Mouse (Mus musculus) activated CD4-positive, CD25-positive, alpha-beta regulatory T cell (primary cell): ENCODE results near the gene 4930548H24Rik. TPM values are rescaled to one million over a fixed set of nuclear protein-coding genes. Genes with fewer than 3 reads are reported as not detected.

ENCODE experiments used
- polyA plus RNA-seq, 2 experiments: library from polyadenylated mRNA; unstranded; fragments of 100-300 nt; shearing (Covaris generic); gene quantifications; one replicate each; pipeline ENCODE4 v1.2.1; 2017

Gene 4930548H24Rik
- under 1 TPM in 1 of 2 experiments, not detected in 1; 0.77 TPM for polyA plus RNA-seq

DNA sequence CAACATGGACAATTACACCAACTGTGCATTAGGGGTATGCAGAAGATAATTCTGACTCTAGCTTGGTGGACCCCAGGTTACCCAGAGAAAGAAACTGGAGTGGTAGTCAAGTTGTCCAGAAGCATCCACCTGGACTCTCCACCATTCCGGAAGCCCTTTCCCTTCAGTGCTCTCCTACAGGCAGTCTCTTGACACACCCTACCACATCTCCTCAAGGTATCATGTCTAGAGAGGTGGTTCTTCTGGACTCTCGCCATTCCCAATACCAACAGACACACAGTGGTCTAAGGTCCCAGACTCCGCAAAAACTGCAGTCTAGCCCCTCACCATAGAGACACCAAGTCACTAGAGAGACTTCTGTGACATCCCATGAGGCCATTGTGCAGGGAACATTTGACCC lies at the start of gene 4930548H24Rik:
TSS of gene 4930548H24Rik (plus strand) at position 301 of the 400 bp plus-strand sequence.

DNA sequence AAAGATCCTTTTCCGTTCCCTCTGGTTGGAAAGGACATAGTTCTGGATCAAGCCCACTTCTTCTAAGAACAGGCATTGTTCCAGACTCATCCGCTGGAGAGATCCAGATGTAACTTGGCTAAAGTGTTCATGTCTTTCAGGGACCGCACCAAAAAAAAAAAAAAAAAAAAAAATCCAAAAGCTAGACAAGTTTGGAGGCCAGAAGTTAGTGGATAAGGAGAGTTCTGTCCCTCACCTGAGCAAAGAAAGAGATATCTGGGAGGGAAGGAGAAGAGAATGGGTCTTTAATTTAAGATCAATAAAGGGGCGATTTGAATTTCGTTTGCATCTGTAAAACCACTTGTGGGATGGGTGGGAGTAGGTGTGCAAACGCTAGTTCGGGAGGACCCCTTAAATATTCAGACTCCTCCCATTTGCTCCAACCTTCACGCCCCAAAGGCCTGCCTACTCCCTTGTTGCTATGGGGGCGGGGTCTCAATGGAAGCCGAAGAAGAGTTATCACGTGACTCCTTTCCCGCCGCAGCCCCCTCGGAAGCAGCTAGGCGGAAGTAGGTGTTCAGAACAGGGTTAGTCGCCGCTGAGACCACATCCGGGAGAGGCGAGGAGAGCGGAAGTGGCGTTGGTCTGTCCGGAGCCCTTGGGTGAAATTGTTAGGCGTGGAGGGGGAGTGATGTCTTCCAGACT lies 33.5 kb upstream of the 4930548H24Rik start, which contains the start of gene Zfp512:
TSS of gene Zfp512 (plus strand) at position 554 of the 684 bp plus-strand sequence.

DNA sequence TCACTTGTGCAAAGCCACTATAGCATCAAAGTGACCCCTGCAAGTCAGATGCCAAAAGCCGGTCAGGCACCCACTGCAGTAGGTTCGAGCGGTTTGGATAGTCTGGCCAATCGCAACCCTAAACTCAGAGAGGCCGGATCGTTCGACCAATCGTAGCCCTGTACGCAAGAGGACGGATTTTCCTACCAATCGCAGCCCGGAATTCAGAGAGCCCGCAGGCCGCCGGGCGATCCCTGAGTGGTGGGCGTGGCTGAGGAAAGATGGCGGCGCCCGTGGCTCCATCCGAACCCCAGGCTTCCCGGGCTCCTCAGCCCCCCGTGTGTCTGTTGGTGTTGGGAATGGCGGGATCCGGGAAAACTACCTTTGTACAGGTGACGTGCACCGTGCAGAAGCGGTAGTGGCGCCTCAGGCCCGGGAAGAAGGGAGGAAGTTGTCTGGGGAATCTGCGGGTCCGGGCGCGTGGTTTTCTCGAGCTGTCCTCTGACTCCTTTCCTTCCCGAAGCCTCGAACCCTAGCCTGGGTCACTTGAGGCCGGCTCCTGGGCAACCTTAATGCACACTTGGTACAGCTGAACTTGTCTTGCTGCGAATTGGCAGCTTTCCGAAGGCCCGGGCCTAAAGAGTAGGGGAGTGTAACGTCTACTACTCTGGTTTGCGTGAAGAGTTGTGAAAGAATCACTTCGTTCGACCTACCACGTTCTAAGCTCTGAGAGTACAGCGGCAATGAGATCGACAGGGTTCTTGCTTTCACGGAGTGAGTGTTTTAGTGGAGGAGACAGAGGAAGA lies 9.2 kb downstream of the 4930548H24Rik start, which contains the start of gene Gpn1:
TSS of gene Gpn1 (plus strand) at position 229 of the 785 bp plus-strand sequence.

DNA sequence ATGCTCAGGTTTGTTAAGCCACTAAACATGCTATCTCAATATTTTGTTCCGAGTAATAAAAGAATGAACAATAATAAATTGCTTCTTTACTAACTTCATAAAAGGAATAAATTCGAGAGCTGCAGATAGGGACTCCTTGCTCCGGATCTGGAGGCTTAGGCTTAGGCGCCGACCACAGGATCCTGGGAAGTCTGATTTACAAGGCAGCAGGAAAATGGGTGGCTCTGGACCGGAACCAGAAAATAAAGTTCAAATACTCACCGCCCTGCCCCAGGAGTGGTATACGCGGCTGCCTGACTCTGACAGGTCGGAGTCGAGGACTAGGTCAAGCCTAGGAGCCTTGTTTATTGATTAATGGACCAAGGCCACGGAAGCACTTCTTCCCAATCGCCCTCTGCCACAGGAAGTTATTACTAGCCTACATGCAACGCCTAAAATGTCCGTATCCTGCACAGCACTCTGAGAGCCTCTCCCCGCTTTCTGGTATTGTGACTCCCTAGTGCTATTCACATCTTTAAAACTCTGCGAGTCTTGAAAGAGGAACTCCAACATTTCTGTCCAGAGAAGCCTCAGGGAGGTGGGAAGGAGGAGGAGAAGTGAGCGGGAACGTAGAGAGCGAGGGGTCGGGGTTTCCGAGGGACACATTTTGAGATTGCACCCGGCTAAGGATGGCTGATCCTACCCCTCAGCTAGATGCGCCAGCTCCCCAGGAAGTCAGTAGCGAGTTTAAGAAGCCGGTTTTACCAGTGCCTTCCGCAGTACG lies 41.0 kb downstream of the 4930548H24Rik start, which contains the start of gene Slc4a1ap:
TSS of gene Slc4a1ap (plus strand) at position 642 of the 763 bp plus-strand sequence.

DNA sequence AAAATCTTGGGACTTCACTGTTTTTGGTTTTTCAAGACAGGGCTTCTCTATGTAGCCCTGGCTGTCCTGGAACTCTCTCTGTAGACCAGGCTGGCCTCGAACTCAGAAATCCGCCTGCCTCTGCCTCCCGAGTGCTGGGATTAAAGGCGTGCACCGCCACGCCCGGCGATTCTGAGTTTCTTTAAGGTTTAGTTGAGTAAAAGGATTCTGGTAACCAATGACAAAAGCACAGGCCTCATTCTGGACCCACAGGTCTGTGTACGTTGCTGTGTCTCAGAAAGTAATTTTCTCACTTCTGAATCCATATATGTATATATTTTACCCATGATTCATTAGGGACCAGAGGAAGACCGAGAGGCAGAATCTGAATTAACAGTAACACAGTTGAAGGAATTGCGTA lies 42.2 kb downstream of the 4930548H24Rik start, which contains the start of gene Supt7l:
TSS of gene Supt7l (minus strand) at position 101 of the 400 bp plus-strand sequence.

Other genes with a start within 250 kb of the 4930548H24Rik start
- gene Nrbp1, start 244.9 kb upstream of the 4930548H24Rik start, polyA plus RNA-seq = 100 to 1,000 TPM; 167 to 175 TPM
- under 1 TPM; 0.33 to 0.61 TPM for gene Gm9970, start 244.5 kb upstream of the 4930548H24Rik start, polyA plus RNA-seq
- gene Krtcap3, start 234.0 kb upstream of the 4930548H24Rik start, polyA plus RNA-seq = 10 to 100 TPM; 36.3 to 71.9 TPM
- gene Ift172, start 194.6 kb upstream of the 4930548H24Rik start, polyA plus RNA-seq = 1 to 10 TPM; 3.4 to 5.1 TPM
- under 1 TPM in 1 of 2 experiments, not detected in 1; 0.41 TPM for gene Fndc4, start 189.7 kb upstream of the 4930548H24Rik start, polyA plus RNA-seq
- under 1 TPM in 1 of 2 experiments, not detected in 1; 0.55 TPM for gene Gckr, start 188.3 kb upstream of the 4930548H24Rik start, polyA plus RNA-seq
- gene Zfp512, start 33.3 kb upstream of the 4930548H24Rik start, polyA plus RNA-seq = 10 to 100 TPM; 37.3 to 46.1 TPM
- gene Gpn1, start 9.0 kb downstream of the 4930548H24Rik start, polyA plus RNA-seq = 10 to 100 TPM; 27.0 to 27.4 TPM
- 10 to 100 TPM; 42.9 to 49.5 TPM for gene Slc4a1ap, start 41.3 kb downstream of the 4930548H24Rik start, polyA plus RNA-seq
- 10 to 100 TPM; 24.3 to 26.9 TPM for gene Supt7l, start 42.1 kb downstream of the 4930548H24Rik start, polyA plus RNA-seq
- 100 to 1,000 TPM; 233 to 297 TPM for gene Mrpl33, start 111.2 kb downstream of the 4930548H24Rik start, polyA plus RNA-seq
- 10 to 100 TPM; 20.3 to 23.8 TPM for gene Rbks, start 211.9 kb downstream of the 4930548H24Rik start, polyA plus RNA-seq
- 10 to 100 TPM; 48.4 to 55.5 TPM for gene Babam2, start 211.9 kb downstream of the 4930548H24Rik start, polyA plus RNA-seq